Mouse (Mus musculus) layer of hippocampus, postnatal 10 days (tissue): Measurements from ENCODE around the gene Nkain1. TPM values are rescaled to one million over a fixed set of nuclear protein-coding genes. Genes with fewer than 3 reads are reported as not detected.

Experiments used
- total RNA-seq, 2 experiments: library from RNA; stranded (reverse); gene quantifications; 2 replicates each; pipeline ENCODE4 v1.2.3; 2021

Nkain1 gene
- total RNA-seq, 2 experiments from 2014 or later = 64.8 to 68.8 TPM

Other genes with a start within 250 kb of the Nkain1 start
- 10 to 100 TPM; 54.9 to 57.8 TPM for gene Zcchc17, start 214.2 kb downstream of the Nkain1 start, total RNA-seq
- 10 to 100 TPM; 30.5 to 37.9 TPM for gene Snrnp40, start 214.0 kb downstream of the Nkain1 start, total RNA-seq
- gene Pum1, start 89.1 kb upstream of the Nkain1 start, total RNA-seq = 100 to 1,000 TPM in 1 of 2 experiments, 10 to 100 TPM in 1; 95.9 to 117 TPM
- 100 to 1,000 TPM; 368 to 378 TPM for gene Sdc3, start 218.4 kb upstream of the Nkain1 start, total RNA-seq